Mouse (Mus musculus) embryo, embryonic 11 days (tissue): ENCODE data around the gene Ptpn20.

Experiments used
- DNase-seq: peaks from one replicate; pipeline ENCODE4 v3.0.0-alpha.2; 2015

Ptpn20 gene

GRCm38 (mm10) chr14:33678740-33679139 is 89.7 kb downstream of the Ptpn20 start:
- no peak for DNase-seq

- DNase-seq = no peak
Measured at GRCm38 (mm10) chr14:33680621-33681020, 91.6 kb downstream of the Ptpn20 start.

- no peak for DNase-seq
Measured at GRCm38 (mm10) chr14:33682768-33683167, 93.8 kb downstream of the Ptpn20 start.

GRCm38 (mm10) chr14:33683701-33684100 is 94.7 kb downstream of the Ptpn20 start:
- peak; percentile 72 for DNase-seq

GRCm38 (mm10) chr14:33687444-33688028 is 98.5 kb downstream of the Ptpn20 start:
- peak; percentile 20 for DNase-seq

GRCm38 (mm10) chr14:33689044-33689443 is 100.0 kb downstream of the Ptpn20 start:
- DNase-seq = no peak
